Mouse (Mus musculus) layer of hippocampus, postnatal 36 days (tissue): ENCODE measurements at regions not wholly inside any gene's neighbourhood (a gene's known extent, or its start where the extent isn't known, plus 50 kb on each side); places are given as distances from the start of the nearest gene placed in this dataset.
A peak's percentile ranks its signal among the peaks of the same experiment; 100 is the strongest.
"Not testable (repeated sequence)": the region's sequence is repeated elsewhere in the genome, so short reads cannot be mapped to it uniquely, and the experiment has no call there.

Experiments
- DNase-seq, 2 experiments: peaks; one replicate each; pipeline ENCODE4 v3.0.0; 2022

DNA sequence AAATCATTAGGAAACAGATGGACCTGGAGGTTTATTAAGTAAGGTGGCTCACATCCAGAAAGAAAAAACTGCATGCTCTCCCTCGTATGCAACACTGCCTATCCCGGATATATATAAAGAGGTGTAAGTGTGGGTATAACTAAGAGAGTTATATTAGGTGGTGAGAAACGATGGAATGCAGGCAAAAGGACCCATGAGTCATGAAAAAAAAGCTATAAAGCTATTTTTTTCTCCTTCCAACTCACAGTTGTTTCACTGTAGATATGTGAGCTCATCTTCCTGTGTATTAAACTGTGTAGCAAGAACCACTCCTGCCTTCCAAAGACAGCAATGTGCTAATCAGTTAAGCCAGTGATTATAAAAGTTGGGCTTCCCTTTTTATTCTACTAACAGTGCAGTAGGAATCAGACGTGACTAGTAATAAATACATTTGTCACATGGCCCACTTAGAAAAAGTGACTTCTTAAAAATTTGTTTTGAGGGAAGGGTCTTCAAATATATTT, 51.4 kb upstream of the Bdh1 start:
- DNase-seq = not testable (repeated sequence)

DNA sequence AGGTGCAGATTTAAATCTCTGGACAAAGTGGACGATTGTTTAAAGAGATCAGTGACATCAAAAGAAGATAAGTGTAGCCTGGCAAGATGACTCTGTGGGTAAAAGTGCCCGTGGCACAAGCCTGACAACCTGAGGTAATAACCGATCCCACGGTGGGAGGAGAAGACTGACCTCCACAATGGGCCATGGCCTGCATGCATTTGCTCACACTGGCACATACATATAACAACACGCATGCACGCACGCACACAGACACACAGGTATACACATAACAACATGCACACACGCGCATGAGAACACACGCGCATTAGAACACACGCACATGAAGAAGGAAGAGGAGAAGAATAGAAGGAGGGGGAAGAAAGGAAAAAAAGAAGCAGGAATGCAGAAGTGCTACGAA, 52.2 kb upstream of the Bdh1 start:
- no peak for DNase-seq

DNA sequence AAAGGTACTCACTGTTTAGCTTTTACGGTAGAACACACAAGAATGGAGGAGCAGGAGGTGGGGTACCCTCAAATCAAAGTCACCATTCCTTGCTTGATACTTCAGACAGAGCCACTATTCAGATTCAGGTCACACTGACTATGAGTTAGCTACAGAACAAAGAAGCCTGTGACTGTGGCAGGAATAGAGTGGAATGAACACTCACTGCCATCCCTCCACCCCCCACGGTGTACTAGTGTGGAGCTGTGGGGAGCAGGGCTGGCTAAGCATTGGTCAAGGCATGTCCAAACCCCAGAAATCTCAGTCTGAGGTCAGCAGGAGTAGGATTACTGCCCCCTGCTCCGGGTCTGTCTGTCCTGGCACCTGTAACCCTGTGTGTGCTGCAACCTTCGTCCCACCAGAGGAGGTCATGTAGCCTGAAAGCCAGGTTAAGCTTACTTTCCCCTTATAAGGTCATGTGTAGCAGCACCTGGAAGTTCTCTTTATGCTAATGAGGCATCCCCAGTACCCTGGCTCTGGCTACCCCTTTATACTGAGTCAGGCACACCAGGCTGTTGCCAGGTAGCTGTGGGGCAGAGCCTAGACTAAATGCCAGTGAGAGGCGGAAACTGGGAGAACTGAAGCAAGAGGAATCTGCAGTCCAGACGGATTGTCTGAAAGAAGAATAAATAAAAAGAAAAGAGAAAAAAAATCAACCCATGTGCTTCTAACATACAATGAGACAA, 53.1 kb upstream of the Apod start:
- peak in 1 of 2 experiments; percentile 11 for DNase-seq

DNA sequence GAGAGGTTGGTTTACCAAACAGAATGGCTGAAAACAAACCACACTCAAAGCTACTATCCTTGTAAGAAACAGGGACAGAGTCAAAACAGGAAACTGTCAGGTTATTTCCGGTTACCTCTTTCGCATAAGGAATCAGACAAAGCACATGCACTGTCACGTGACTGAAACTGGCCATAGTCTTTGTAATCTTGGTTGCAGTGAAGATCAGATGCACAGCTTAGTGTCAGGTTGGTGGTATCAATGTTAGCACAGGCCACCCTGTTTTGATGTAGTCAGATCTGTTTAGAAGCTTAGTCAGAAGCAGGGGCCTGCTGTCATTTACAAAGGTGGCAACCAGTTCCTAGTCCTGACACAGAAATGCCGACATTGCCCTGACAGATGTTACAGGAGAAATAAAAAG, 51.4 kb upstream of the Apod start:
- DNase-seq = no peak

DNA sequence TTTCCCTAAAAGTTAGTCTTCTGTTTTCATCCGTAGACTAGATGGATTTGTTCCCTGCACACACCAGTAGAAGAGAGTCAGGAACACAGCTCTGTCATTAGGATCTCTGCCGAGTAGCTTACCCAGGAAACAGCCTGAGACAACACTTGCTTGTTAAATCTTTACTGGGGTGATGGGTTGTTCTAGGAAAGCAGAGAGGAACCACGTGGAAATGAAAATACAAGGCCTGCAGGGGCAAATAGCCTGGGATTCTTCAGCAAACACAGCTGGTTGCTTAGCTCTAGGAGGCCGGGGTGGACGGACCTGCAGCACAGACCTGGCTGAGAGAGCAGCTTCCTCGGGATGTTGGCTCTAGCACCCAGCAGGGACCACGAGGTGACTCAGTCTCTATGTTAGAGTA, 49.9 kb upstream of the Apod start:
- peak; percentile 23 to 36 for DNase-seq
